Mouse (Mus musculus) urinary bladder, postnatal 14 days (tissue): ENCODE measurements around the gene Krt87.

Source experiments
- DNase-seq: peaks from one replicate; pipeline ENCODE4 v3.0.0; 2021; ENCODE audit warnings: low spot score

Gene Krt87

GRCm38 (mm10) chr15:101418950-101419349 is 19.7 kb downstream of the Krt87 start:
- no peak for DNase-seq

DNA sequence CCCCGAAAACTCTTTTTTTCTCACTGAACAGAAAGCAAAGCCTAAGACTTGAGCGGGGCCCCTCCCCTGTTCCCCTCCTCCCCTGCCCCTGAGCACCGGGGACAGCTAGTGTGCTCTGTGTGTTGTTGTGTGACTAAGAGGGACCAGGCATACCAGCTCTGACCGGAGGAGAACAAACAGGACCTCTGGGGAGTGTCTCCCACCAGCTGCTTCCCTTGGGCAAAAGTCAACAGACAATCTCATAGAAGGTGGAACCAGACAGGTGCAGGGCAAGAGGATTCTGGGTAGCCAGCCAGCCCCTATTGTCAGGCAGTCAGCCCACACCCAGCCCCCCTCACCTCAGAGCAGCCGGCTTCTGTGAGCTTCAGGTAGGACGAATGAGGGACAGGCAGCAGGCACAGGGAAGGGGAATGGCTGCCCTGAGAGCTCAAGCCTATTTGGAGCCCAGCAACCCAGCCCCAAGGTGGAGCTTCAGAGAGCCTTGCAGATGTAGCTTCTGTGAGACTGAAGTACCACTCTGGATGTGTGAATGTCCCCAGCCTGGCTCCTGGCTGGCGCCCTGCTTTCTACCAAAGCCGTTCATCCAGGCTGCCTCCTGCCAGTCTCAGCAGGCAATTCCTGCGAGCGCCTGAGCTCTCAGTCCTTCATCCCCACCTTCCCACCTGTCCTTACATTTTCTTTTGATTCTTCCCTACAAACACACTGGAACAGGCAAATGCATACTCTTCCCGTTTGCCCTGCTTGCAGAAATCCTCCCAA is 23.6 kb downstream of the Krt87 start:
- no peak for DNase-seq

GRCm38 (mm10) chr15:101413916-101414635 is 24.5 kb downstream of the Krt87 start:
- no peak for DNase-seq

DNA sequence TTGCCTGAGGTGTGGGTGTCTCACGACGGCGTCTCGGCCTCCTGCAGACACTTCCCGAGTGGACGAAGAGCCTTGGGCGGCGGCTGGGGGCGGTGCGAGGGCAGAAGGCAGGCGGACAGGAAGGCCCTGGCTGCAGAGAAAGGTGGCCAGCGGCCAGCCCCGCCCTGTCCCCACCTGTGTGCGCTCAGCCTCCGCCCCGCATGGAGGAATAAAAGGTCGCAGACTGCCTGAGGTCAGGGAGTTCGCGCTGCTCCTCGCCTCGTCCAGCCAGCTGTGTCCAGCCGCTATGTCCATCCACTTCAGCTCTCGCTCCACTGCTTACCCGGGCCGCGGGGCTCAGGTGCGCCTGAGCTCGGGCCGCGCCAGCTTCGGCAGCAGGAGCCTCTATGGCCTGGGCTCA is 26.4 kb downstream of the Krt87 start:
- DNase-seq: peak; percentile 87

DNA sequence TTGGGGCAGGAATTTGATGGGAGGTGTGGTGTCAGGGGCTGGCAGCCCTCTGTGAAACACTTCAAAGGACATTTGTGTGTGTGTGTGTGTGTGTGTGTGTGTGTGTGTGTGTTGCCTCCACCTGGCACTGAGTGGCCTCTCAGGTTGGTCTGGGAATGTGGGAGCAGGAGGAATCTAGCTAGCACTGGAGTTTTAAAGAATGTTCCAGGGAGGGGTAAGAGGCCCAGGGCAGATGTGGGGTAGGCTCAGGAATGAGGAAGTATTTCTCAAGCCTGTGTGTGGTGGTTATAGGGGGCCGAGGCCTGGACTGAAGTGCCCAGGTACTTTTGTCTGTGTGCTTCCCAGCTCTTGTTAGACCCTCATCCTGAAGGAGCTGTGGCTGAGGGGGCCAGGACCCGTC is 27.8 kb downstream of the Krt87 start, which contains the start of gene Krt7:
Gene Krt7 (plus strand): TSS at position 269 of the 400 bp plus-strand sequence.
- DNase-seq: no peak

- no peak for DNase-seq
Observed at GRCm38 (mm10) chr15:101398269-101398668, 40.3 kb downstream of the Krt87 start.

DNA sequence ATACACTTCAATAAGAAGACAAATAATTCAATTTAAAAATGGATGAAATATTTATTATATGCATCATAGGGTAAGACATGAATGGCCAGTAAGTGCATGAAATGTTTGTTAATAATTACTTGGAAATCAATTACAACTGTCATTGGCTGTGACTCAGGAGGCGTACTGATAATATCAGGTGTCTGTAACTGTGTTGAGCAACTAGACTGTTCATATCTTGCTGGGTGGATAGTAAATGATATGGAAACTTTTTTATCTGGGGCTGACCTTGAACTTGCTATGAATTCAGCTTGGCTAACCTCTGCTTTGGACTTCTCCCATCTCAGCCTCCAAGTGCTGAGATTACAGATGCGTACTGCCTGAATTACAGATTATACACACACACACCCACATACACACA is 40.9 kb downstream of the Krt87 start:
- no peak for DNase-seq

GRCm38 (mm10) chr15:101396921-101397320 is 41.7 kb downstream of the Krt87 start:
- DNase-seq: no peak

GRCm38 (mm10) chr15:101396466-101396865 is 42.1 kb downstream of the Krt87 start:
- no peak for DNase-seq

DNA sequence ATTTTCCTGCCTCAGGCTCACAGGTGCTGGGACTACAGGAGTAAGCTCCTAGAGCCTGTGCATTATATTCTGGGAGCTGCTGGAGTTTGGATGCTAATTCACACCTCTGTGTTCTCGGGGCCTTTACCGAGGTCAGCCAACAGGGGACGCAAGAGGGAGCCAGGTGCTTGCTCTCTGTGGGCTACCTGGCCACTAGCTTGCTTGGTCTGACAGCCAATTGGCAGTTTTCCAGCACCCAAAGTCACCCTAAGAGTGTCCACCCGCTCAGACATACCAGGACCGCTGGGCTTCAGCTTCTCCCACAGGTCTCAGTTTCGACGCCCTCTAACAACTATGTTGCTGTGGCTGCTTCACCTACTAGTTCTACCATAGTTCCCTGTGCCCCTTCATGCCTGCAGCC is 43.7 kb downstream of the Krt87 start:
- DNase-seq: no peak

GRCm38 (mm10) chr15:101392251-101392650 is 46.4 kb downstream of the Krt87 start:
- DNase-seq: no peak

- peak; percentile 79 for DNase-seq
Observed at GRCm38 (mm10) chr15:101390203-101390602, 48.4 kb downstream of the Krt87 start.

DNA sequence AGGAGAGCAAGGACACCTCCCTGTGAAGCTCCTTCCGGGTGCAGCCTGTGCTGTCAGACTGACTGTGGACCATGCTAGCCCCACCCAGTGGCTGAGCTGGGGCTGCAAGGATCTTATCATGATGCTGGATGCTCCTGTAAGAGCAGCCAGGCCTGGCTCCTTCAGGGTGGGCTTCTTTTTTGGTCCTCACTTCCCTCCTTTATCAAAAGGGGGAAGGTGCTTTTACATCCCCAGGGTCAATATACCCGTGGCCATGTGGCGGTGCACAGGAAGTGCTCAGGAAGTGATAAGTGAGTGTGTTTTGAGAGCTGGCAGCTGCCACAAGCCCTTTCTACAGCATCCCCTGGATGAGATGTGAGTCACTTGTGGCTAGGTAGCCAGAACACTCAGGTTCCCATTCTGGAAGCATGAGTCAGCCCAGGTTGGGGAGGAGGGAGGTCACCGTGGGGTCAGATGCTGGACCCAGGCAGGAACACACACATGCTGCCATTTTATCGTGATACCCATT is 50.5 kb downstream of the Krt87 start:
- peak; percentile 77 for DNase-seq

- DNase-seq: peak; percentile 64
Observed at GRCm38 (mm10) chr15:101387176-101387575, 51.4 kb downstream of the Krt87 start.

DNA sequence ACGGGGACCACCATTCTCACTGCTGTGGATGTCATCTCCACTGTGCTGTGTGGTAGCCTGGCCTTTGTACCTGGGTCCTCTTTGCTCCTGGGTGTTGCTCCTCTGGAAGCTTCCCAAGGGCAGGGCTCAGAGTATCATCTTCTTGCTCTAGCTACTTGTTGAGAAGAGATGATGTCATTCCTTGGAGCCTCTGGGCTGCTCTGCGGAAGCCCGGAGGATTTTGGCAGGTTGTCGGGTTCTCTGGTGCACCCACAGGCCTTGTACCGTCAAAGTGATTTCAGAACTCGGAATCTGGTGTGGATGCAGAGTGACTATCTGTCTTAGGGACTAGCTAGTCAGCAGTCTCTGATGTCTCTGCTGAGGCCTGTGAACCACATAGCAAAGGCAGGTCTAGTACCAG is 53.5 kb downstream of the Krt87 start:
- no peak for DNase-seq

DNA sequence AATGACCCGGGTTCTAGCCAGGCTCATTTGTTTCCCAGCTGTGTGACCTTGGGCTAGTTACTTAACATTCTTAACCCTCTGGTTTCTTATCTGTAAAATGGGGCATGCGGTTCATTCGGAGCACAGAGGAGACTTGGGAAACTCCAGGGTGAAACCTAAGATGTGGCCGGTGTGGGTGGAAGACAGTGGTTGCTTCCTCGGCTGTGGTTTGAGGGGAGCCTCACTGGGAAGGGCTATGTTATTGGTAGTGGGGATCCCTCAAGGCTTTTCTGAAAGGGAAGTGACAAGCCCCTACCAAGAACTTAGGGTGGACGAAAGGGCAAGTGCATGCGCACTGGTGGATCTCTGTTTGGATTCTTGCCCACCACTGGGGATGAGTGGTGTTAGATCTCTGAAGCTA is 54.0 kb downstream of the Krt87 start:
- no peak for DNase-seq

DNA sequence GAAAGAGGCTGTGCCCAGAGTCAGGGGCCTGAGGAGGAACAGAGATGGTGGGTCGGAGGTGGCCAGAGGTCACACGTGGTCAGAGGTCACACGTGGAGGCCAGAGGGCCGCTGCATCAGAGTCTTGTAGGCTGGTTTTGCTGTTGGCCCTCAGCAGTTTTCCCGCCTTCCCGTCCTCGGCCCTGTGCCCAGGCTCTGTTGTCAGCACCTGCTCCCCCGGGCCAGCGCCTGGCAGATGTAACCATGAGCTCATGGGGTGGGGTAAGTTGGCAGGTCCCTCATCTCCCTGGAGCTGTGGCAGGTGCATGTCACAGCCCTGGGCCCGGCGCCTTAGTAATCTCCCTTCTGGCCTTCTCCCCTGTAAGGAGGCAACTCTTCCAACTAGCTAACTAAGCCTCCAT is 55.8 kb downstream of the Krt87 start:
- no peak for DNase-seq

- DNase-seq: no peak
Observed at GRCm38 (mm10) chr15:101381758-101382157, 56.8 kb downstream of the Krt87 start.
